Mouse (Mus musculus) CD4-positive naive resting alpha-beta T cell, adult 76 days (primary cell): Measurements from ENCODE around the gene Spin1. TPM values are rescaled to one million over a fixed set of nuclear protein-coding genes. Genes with fewer than 3 reads are reported as not detected.

Source experiments
- total RNA-seq: library from RNA; stranded (reverse); gene quantifications from one replicate; pipeline ENCODE4 v1.2.4, GENCODE M21; 2023

The Spin1 gene
- total RNA-seq, result 46.3 TPM

DNA sequence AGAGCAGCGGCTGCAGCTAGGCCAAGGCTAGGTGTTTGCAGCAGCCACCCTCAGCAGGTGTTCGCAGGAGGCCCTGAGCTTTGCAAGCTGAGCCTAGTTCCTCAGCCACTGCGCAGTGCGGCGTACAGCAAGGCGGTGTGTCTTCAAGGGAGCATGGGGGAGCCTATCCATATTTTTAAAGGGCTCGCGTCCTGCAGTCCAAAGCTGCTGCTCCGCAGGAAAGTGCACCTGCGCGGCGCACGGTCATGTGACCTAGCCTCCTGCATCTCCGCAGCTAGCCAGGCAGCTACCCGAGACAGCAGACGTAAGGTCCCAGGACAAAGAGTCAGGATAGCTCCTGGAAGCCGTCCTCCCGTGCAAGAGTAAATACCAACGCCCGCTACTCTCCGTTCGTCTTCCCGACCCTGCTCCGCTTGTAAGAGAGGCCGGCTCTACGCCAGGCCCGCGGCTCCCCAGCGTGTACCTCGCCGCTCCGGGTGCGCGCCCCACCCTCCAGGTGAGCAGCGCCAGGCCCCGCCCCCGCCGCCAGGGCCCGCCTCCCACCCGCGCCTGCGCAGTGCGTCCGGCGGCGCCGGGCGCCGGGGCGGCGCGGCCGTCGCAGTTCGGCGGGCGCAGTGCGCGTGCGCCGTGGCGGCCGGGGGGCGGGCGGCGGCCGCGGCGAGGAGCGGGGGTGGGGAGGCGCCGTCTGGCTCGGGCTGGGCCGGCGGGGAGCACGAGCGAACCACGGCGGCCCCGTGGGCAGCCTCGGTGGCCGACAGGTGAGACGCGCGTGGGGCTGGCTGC, at the start of gene Spin1:
TSS of gene Spin1 (plus strand) at position 648 of the 783 bp plus-strand sequence.

DNA sequence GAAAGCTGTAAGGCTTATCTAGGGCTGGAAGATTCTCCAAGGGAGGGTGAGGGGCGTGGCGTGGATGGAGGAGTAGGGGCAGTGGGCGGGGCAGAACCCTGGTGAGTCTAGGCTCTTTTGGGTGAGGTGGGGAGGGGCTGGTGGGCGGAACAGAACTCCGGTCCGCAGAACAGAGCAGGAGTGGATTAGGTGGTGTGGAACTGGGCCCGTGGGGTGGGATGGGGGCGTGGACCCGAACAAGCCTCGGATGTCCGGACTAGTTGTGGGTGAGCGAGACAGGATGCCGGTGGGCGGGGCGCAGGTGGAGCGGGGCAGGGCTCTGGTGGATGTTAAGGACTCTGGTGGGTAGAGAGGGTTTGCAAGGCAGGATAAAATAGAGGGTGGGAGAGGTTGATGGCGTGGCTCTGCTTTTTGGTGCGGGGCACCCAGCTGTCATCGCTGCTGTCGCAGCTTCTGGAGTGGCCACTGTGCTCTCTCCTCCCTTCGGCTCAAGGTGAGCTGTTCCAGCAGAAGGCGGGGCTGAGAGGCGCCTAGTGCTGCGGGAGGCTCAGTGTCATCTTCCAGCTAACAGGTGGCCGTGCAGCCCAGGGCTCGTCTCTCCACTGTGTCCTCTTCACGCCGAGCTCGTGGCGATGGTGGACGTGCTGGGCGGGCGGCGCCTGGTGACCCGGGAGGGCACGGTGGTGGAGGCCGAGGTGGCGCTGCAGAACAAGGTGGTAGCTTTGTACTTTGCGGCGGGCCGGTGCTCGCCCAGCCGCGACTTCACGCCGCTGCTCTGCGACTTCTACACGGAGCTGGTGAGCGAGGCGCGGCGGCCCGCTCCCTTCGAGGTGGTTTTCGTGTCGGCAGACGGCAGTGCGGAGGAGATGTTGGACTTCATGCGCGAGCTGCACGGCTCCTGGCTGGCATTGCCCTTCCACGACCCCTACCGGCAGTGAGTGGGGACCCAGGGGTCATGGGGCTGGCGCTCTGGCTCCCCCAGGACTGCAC, 70.3 kb downstream of the Spin1 start, which contains the start of gene Nxnl2:
TSS of gene Nxnl2 (plus strand) at position 332 of the 990 bp plus-strand sequence.

Other genes starting within 250 kb of the Spin1 start
- 0.82 TPM for gene Nxnl2, start 70.1 kb downstream of the Spin1 start, total RNA-seq